Mouse (Mus musculus) layer of hippocampus, adult 2 months (tissue): ENCODE data around the gene Hint3. TPM values are rescaled to one million over a fixed set of nuclear protein-coding genes. Genes with fewer than 3 reads are reported as not detected.

ENCODE experiments used
- DNase-seq, 2 experiments: peaks; one replicate each; pipeline ENCODE4 v3.0.0; 2022; ENCODE audit warnings: low spot score in 2 of 2
- H3K27ac ChIP-seq: fragments of 200-600 bp; 2 replicates; pipeline ENCODE4 v1.8.1; 2022
- H3K4me3 ChIP-seq: fragments of 200-600 bp; 2 replicates; pipeline ENCODE4 v1.8.1; 2022; ENCODE audit warnings: mild to moderate bottlenecking
- CTCF ChIP-seq: fragments of 200-600 bp; conservative IDR thresholded peaks from 2 replicates; pipeline ENCODE4 v1.8.1; 2022; ENCODE audit warnings: antibody characterized with exemption, mild to moderate bottlenecking, moderate library complexity
- total RNA-seq, 2 experiments: library from RNA; stranded (reverse); gene quantifications; 2 replicates each; pipeline ENCODE4 v1.2.3; 2021

The Hint3 gene
- total RNA-seq, 2 experiments from 2014 or later, result 36.3 to 38.1 TPM

DNA sequence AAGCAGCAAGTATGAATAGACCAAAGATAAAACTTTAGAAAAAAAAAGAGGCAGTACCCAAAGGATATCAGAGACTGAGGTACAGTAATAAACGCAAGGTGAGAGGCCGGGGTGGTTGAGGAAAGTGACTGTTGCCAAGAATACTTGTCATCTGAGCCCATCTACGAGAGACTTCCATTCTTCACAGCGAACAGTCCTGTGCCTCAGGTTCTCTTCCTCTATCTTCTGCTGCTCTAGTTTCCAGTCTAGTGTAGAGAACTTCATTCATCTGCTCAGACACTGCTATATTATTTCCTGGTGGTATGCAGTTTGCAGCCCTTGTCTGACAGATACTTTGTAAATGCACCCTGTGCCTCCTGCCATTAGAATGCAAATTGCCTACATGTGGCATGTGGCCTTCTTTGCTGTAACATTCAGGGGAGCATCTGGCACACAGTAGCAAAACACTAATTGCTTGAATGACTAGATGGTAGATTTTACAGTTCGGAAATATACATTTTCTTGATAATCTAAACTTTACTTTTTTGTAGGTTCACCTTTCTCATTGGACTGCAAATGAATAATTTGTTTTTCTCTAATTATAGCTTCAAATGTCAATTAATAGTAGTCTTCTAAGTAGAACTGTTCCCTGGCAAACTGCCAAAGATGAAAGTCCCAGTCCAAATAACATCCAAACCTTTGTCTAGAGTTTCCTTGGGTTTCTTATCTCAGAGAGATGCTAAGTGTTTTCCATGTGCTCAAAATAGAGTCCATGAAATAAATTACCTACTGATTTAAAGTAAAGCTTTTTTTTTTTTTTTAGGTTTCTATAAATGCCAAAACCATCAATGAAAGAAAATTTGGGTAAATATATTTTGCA, 5.0 kb downstream of the Hint3 start:
- no peak for DNase-seq
- Histone ChIP-seq H3K4me3 (no peak overlapping the region), H3K27ac (no peak overlapping the region)
- no peak for TF ChIP-seq CTCF

DNA sequence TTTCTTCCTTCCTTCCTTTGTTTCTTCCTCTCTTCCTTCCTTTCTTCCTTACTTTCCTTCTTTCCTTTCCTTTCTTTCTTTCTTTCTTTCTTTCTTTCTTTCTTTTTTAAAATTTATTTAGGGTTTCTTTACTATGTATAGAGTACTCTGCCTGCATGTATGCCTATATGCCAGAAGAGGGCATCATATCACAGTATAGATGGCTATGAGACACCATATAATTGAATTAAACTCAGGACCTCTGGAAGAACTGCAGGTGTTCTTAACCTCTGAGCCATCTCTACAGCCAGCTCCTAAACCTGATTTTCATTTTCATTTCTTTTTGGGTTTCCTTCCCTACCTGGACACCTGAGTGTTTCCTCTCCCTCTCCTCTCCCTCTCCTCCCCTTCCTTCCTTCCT, 6.5 kb downstream of the Hint3 start:
- Histone ChIP-seq H3K27ac (no peak overlapping the region), H3K4me3 (no peak overlapping the region)
- DNase-seq, result no peak
- TF ChIP-seq CTCF, result peak; percentile 57

DNA sequence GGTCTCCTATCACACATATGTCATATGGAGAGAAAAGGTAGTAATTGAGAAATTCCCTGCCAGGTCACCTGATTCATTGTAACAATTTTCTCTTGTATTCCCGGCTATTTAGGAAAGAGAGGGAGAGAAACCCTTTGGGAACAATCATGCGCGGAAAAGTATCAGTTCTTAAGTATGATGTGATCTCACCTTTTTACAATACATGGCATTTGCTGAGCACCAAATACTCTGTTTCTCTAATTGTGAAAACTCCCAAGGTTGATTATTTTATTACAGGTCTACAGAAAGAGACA, 10.6 kb downstream of the Hint3 start:
- no peak for TF ChIP-seq CTCF
- Histone ChIP-seq H3K27ac (peak overlapping the region; percentile 93), H3K4me3 (peak overlapping the region; percentile 74)
- DNase-seq, result no peak

DNA sequence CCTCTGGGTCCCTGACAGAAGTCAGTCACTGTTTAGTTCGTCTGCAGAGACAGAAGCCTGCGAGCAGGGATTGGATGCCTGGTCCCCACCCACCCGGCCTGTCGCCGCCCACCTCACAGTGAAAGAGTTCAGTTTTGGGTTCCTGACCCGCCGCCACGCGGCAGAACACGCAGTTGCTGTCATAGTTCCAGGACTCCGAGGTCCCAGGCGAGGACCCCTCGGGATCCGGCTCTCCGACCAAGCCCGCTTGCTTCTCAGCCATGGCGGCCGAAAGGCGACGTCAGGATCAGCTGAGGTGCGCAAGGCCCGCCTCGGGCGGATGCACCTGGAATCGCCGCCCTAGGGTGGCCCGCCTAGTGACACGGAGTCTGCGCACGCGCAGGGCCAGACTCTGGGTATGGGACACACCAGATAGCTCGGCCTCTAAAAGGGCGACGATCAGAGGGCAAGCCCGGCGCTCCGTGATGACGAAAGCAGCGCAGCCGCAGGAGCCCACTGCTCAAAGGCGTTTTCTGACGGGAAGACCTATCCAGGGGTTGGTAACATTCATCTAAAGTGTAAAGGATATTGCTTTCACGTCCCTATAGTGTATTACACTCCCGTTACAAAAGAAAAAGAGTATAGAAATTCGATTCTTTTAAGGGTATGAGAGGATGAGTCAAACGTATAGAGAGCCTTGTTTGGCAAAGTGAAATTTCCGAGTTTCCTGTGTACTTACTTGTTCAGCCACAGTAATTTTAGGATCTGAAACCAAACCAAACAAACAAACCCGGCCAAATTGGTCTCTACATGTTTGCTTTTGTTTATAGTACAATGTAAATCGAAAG, 11.1 kb downstream of the Hint3 start:
- peak overlapping the region; percentile 74 for H3K4me3 ChIP-seq
- peak; percentile 99 for DNase-seq
- TF ChIP-seq CTCF, result peak; percentile 63
- peak overlapping the region; percentile 93 for H3K27ac ChIP-seq

DNA sequence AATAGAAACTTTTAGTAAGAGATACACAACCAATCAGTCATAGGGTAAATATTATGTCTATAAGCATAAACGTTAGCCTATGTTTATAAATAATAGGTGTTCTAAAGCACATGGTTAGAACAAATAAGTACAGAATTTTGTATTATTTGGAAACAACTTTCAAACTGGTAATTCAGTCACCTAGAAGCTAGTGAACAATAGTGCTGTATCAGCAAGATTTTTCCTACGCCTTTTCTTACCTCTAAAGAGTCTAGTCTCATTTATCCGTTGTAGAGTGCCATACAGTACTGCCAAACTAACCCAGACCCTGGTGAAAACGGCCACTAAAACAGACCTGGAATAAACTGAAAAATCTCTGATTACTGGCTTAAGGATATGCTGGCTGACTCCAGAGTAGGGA, 16.4 kb downstream of the Hint3 start:
- H3K4me3 ChIP-seq, result no peak overlapping the region
- TF ChIP-seq CTCF, result no peak
- DNase-seq, result no peak
- no peak overlapping the region for H3K27ac ChIP-seq

DNA sequence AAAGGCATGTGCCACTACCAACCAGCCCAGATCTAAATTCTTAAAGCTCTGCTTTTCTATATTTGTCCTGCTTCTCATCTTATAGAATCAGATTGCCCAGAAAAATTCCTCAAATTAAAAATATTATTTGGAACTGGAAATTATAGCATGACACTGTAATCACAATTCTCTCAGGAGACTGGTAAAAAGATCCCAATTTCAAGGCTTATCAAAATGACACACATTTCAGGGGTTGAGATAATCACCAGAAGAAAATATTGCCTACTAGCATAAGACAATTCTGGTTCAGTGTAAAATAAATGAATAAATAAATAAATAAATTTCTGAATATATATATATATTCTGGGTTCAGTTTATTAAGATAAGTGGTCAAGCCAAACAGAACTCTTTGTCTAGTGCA, 19.8 kb downstream of the Hint3 start:
- Histone ChIP-seq H3K4me3 (no peak overlapping the region), H3K27ac (no peak overlapping the region)
- no peak for TF ChIP-seq CTCF
- no peak for DNase-seq

DNA sequence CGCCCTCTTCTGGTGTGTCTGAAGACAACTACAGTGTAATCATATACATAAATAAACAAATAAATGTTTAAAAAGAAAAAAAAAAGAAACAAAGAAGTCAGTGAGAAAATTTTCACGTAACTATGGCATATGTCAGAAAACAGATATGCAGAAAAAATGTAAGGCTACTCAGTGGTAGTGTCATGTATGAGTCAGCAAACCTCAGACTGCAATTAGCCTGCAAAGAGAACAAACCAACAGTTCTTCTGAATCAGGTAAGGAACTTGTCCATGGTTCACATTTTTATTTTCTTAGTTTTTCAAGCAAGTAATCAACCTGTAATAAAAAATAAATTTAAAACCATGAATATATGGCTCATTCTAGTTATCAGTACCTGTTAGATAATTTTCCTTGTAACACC, 21.3 kb downstream of the Hint3 start:
- TF ChIP-seq CTCF, result 0 out of 2 replicates have a peak, but pooled peaks have one; percentile 18
- no peak for DNase-seq
- Histone ChIP-seq H3K27ac (no peak overlapping the region), H3K4me3 (no peak overlapping the region)

DNA sequence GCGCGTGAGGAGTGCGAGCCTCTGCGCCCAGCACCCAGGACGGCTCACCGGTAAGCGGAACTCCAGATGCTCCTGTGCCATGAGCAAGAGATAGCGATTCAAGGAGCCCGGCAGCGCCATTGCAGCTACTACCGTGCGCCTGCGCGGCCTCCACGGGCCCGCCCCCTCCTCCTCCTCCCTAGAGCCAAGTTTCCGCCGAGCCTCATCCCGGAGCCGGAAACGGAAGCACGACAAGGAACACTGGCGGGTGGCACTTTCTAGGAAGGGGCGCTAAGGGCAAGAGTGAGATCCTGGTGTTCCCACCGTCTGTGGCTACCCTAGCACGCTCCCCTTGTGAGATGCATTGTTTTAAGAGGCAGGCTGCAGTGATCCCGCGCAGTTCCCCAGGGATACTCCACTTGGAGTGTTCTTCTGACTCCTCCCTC, 28.9 kb downstream of the Hint3 start, which contains the start of gene Trmt11:
Trmt11 (minus strand) TSS at position 208 of the 425 bp plus-strand sequence.
- DNase-seq, result peak; percentile 92 to 93

DNA sequence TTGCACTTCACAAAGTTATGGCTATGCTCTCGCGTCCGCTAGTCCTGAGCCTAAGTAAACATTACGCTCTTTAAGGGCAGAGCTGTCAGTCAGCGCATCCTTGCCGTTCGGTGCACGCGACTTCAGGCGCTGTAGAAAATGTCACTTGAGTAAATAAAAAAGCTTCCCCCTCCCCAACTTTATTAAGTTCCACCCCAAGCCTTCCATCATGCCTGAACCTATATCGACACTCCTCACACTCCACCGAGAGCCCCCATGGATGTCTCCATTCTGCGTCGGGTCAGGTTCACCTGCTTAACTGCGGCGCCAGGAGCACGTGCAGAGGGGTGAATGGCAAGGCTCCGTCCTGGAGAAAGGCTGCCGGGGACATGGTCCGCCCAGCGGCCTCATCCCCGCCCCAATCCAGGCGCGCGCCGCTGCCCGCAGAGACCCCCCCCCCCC, 29.3 kb downstream of the Hint3 start:
- DNase-seq, result no peak
- no peak for TF ChIP-seq CTCF
- Histone ChIP-seq H3K27ac (peak overlapping the region; percentile 92), H3K4me3 (peak overlapping the region; percentile 89)

More for the DNA sequence above, 28.9 kb downstream of the Hint3 start, which contains the start of gene Trmt11:
- no peak for TF ChIP-seq CTCF
- Histone ChIP-seq H3K27ac (peak within 1 kb of the TSS; percentile 92), H3K4me3 (peak within 1 kb of the TSS; percentile 89)

DNA sequence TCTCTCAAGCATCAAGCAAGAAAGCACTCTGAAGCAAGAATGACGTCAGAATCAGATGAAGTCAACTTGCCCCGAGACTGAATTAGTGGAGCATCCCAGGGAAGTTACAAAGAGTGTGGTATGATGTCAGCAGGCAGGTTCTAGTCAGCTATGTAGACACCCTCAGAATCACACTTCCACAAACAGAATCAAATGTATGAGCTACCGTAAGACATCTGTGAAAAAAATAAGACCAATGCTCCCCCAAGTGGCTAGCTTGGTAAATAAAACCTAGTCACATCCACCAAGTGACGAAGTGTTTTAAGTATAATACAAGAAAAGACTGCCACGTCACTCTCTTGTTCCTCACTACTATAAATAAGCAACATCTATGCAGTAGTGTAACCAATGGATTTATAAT, 42.4 kb downstream of the Hint3 start:
- peak; percentile 72 for TF ChIP-seq CTCF
- no peak overlapping the region for H3K27ac ChIP-seq
- DNase-seq, result peak in 1 of 2 experiments; percentile 39
- no peak overlapping the region for H3K4me3 ChIP-seq

DNA sequence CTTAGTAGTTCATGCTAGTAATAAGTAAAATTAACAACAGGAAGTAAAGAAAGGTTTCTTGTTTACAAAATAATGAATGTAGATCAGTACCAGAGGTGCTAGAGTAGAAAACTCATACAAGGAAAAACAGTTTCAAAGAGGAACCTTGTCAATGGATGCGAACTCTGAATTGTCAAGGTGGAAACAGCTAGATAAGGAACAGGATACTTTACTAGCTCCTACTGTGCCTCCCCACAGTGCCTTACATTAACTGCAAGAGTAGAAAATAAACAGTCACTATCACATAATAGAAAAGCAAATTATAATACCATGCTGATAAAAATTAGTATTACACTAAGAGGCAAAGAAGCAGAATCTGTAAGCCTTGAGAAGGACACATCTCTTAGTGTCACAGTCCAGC, 43.7 kb downstream of the Hint3 start:
- no peak overlapping the region for H3K4me3 ChIP-seq
- TF ChIP-seq CTCF, result no peak
- H3K27ac ChIP-seq, result no peak overlapping the region
- no peak for DNase-seq

DNA sequence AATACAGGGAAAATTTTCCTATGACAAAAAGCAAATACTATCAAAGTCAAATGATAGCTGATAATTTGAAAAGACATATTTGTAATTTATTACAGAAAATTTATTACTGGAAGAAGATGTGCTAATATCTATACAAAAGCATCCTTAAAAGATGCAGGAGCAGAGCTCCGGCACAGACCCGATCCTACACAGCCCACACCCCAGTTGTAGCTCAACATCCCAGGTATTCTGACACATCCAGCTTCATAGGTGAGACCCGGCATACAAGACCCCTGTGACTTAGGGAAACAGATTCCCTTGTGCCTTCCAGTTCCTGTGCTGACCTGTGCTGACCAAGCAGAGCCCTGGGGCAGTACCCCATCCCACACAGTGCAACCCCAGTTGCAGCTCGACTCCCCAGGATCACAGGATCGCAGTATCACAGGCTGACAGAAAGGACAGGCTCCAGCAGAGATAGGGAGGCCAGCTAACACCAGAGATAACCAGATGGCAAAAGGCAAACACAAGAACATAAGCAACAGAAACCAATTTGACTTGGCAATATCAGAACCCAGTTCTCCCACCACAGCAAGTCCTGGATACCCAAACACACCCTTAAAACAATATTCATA, 51.7 kb downstream of the Hint3 start:
- no peak overlapping the region for H3K27ac ChIP-seq
- no peak overlapping the region for H3K4me3 ChIP-seq
- TF ChIP-seq CTCF, result no peak
- DNase-seq, result no peak

DNA sequence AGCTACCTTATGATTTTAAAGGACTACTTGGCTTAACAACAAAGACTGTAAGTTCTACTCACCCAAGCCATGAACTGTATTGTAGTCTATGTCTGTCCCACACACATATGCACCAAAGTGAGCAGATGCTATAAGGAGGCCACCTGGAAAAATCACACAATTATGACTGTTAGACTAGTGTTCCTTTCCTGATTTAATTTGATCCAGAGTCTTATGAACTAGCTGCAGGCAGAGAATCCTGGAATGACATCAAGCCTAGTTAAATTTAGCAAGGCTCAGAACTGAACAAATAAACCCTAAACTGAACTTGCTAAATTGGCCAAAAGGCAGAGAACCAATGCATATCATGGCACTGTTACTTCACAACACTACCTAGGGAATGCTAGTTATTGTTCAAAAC, 63.1 kb downstream of the Hint3 start:
- H3K27ac ChIP-seq, result no peak overlapping the region
- no peak overlapping the region for H3K4me3 ChIP-seq
- no peak for TF ChIP-seq CTCF
- peak in 1 of 2 experiments; percentile 3 for DNase-seq
